Mouse (Mus musculus): ENCODE measurements around the gene Paqr7.
"Not testable (repeated sequence)": the region's sequence is repeated elsewhere in the genome, so short reads cannot be mapped to it uniquely, and the experiment has no call there.

The Paqr7 gene

DNA sequence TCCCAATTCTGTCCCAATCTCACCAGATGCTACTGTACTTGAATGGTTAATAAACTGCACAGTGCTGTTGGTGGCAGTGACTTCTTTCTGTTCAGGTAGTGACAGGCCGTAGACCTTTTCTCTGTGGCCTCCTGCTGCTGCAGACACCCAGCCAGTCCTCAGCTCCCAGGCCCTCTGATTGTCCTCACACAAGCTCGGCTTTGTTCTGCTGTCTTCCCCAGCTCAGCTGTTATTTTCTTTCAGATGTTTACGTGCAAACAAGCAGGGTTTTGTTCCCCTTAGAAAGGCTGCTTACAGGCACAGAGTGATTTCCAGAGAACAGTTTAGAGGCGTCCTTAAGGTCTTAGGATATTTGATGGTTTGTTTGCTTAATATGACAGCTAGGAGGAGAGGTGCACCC lies 22.7 kb upstream of the Paqr7 start:
- no peak for DNase-seq (ENCODE audit: low read depth, low spot score)

DNA sequence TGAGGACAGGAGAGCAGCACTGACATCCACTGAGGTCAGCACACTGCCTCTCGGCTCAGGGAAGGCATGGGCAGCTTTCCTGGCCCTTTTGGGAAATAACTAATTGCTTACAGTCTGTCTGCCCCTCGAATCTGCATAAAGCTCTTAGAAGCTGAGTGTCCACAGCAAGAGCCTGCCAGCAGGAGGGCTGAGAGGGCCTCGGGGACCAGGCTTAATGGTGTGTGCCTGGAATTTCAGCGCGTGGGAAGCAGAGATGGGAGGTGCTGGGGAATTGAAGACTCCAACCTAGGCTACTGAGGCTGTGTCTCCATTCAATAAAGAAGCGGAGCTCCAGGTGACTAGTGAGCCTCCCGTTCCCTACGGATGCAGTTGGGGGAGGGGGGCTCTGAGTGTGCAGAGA lies 22.3 kb upstream of the Paqr7 start:
- DNase-seq (ENCODE audit: low read depth, low spot score), result no peak

- no peak for DNase-seq (ENCODE audit: low read depth, low spot score)
These were observed 19.6 kb upstream of the Paqr7 start for GRCm38 (mm10) chr4:134476899-134477298.

DNA sequence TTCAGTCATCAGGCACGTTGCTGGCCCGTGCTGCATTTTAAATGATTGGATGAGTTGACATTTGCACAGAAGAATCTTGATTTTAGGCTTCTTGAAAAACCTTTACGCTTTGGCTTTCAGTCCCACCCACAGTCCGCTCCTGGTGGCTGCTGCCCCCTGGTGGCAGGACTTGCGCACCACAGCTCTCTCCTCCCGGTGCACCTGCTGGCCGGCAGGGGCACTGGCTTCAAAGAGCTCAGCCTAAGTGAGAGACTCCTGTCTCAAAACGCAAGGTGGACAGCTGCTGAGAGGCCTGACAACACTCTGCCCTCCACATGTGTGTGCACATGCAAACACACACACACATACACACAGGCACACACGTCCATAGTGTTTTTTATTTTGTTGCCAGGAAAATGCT lies 18.5 kb upstream of the Paqr7 start:
- DNase-seq (ENCODE audit: low read depth, low spot score), result peak; percentile 63

GRCm38 (mm10) chr4:134479839-134480238 lies 16.7 kb upstream of the Paqr7 start:
- DNase-seq (ENCODE audit: low read depth, low spot score), result no peak

DNA sequence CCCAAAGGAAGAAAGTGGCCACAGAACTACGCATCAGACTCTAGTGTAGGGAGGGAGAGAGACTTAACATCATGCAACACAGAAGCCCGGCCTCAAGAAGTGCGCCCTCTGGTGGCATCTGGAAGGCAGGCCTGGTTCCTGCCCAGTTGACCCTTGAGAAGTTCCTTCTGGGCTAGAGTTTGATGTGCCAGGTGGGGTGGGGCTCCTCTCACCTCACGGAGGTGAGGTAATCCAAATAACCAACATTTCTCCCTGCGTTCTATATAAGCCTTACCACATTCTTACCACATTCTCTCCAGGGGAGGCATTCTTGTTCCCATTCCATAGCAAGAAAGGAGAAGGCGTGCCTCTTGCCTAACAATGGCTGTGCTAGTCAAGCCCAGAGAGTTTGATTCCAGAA lies 15.6 kb upstream of the Paqr7 start:
- peak; percentile 53 for DNase-seq (ENCODE audit: low read depth, low spot score)

DNA sequence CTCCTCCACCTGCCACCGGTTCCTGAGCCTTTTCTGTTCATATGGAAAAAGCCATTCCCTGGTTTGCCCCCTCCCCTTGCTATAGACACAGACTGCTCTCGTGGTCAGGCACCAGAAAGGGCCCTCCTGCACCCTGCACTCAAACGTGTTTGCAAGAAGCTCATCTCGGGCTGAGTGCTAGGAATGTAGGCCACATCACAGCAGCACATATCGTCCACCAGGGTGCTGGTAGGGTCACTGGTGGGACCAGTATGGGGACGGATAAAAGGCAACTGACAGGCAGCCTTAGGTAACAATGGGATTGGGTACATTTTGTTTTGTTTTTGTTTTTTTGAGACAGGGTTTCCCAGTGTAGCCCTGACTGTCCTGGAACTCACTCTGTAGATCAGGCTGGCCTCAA lies 15.2 kb upstream of the Paqr7 start:
- no peak for DNase-seq (ENCODE audit: low read depth, low spot score)

DNA sequence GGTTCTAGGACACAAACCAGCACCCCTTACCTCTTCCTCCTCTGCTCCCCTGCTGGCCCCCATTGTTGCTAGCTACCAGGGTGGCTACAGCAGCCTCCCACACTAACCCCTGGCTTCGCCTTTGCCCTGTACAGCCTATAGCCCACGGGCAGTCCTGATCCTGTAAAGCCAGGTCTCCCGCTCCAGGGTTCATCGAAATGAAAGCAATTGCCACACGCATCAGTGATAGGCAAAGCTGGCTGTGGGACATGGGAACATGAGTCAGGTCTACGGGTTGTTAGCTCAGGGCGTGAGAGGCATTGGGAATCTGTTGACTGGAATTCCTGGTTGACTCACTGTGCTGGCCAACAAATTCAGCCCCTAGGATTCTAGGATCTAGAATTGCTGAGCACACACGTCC lies 14.1 kb upstream of the Paqr7 start:
- no peak for DNase-seq (ENCODE audit: low read depth, low spot score)

GRCm38 (mm10) chr4:134483078-134483688 lies 13.3 kb upstream of the Paqr7 start:
- no peak for DNase-seq (ENCODE audit: low read depth, low spot score)

DNA sequence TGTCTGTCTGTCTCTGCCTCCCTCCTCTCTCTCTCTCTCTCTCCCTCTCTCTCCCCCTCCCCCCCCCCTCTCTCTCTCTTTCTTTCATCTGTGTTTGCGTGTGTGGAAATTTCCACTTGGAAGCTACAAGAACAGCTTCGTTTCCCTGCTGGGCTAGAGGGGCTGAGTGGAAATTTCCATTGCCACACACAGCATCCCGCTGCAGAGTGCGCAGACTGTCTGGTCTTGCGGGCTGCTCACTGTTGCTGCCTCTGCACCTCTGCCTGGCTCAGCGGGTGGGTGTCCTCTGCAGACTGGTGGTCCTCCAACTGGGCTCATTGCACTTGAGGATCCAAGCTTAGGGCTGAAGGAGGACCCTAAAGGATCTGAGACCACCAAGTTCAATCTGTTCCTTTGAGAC lies 12.8 kb upstream of the Paqr7 start:
- no peak for DNase-seq (ENCODE audit: low read depth, low spot score)

GRCm38 (mm10) chr4:134484231-134484630 lies 12.3 kb upstream of the Paqr7 start:
- DNase-seq (ENCODE audit: low read depth, low spot score), result no peak

DNA sequence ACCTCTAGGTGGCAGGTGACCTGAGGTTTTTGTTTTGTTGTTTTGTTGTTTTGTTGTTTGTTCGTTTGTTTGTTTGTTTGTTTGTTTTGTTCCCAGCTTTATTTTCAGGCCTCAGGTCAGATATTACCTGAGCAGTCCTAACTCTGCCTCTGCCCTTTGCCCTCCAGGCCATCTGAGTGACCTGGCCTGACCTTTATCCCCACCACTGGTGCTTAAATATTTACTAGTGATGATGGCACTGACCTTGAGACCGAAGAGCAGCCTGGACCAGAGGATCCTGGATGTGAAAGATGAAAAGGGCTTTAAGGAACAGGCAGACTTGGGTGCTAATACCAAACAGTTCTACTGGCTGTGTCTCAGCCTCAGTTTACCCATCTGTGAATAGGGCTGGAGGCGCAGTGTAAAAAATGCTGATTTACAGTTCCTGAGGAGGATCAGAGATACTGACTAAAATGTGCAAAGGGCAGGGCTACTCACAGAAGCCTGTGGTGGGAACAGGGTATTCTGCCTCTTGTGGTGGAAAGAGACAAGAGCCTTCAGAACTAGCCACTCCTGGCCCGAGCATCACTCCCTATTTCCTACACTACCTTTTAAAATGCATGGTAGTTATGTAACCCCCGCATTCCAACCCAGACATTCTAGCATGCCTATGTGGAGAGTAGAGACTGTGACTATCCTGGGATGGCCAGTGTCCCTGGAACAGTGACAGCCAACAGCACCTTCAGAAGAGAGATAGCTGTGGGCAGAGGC lies 11.2 kb upstream of the Paqr7 start:
- no peak for DNase-seq (ENCODE audit: low read depth, low spot score)

DNA sequence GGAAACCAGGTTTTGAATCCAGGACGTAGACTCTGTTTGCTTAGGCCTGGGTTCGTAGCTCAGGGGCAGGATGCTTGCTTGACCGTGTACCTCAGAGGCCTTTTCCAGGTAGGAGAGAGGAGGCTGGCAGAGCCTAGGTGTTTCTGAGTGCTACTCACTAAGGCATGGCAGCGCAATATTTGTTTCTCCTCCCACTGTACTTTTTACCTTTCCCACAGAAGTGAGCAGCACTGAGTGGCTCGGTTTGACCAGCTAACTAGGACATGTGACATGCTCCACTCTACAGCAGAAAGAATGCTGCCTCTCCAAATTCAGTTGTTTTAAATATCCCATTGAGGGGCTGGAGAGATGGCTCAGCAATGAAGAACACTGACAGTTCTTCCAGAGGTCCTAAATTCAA lies 8.3 kb upstream of the Paqr7 start:
- DNase-seq (ENCODE audit: low read depth, low spot score), result no peak

- no peak for DNase-seq (ENCODE audit: low read depth, low spot score)
These were observed 6.4 kb upstream of the Paqr7 start for GRCm38 (mm10) chr4:134489986-134490665.

GRCm38 (mm10) chr4:134491716-134492115 lies 4.8 kb upstream of the Paqr7 start:
- no peak for DNase-seq (ENCODE audit: low read depth, low spot score)

- not testable (repeated sequence) for DNase-seq (ENCODE audit: low read depth, low spot score)
These were observed 2.3 kb upstream of the Paqr7 start for GRCm38 (mm10) chr4:134494161-134494560.

DNA sequence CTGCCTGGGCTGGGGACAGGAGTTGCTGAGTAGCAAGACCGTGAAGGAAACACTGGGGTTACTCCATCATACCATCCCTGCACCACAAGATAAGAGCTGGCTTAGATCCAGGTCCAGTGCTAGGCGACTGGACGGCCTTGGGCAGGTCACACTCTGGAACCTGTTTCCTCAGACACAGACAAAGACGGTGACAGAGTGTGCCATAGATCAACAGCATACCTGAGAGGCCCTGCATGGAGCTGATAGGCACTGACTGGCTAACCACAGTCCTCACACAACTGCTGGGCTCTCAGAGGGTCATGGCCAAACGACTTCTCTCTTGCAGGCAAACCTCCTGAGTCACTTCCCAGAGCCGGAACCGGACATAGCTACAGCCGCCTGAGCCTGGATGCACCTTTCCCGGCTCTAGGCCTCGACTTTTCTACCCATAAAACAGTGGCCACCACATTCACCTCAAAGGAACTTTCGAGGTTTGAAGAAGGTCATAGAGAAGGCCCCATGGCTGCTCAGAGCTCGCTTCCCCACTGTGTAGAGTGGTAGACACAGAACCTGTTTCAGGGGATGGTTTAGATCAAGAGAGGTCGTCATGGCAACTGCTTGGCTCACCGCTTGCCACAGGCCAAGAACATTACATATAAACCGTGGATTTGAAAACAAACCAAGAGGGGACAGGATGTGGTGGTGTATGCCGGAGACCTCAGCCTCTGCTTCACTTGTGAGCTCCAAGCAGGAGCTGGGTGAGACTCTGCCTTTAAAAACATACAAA lies 1.5 kb upstream of the Paqr7 start:
- DNase-seq (ENCODE audit: low read depth, low spot score), result no peak

GRCm38 (mm10) chr4:134495546-134495923 lies 962 bp upstream of the Paqr7 start:
- no peak for DNase-seq (ENCODE audit: low read depth, low spot score)

GRCm38 (mm10) chr4:134497223-134497622 lies 726 bp downstream of the Paqr7 start:
- no peak for DNase-seq (ENCODE audit: low read depth, low spot score)

DNA sequence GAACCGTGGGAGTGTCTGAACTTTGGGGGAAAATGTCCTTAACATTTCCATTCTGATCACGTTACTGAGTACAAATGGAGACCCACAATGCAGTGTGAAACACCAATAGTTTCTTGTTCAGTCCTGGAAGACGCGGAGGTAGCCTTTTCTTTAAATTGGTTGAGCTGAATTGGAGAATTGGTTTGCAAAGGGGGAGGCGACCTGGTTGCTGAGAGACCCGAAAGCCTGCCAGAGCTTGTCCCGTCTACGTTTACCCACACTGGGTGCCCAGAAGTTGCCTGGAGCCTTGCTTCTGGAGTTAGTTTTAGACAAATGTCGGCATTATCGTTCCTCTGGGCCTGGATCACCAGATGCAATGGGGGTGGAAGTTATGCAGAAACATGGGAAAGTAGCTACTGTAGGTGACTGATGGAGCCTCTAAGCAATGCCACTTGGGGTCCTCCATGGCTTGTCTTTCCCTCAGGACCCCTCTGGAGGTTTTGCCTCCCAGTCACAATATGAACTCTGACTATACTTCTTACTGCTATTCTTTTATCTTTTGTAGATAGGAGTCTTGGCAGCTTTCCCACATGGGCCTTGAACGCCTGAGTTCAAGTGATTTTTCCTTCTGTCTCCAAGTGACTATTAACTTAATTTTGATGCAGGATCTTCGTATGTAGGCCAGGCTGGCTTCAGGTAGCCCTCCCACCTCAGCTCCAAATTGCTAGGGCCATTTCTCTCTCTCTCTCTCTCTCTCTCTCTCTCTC lies 1.7 kb downstream of the Paqr7 start:
- DNase-seq (ENCODE audit: low read depth, low spot score), result no peak

DNA sequence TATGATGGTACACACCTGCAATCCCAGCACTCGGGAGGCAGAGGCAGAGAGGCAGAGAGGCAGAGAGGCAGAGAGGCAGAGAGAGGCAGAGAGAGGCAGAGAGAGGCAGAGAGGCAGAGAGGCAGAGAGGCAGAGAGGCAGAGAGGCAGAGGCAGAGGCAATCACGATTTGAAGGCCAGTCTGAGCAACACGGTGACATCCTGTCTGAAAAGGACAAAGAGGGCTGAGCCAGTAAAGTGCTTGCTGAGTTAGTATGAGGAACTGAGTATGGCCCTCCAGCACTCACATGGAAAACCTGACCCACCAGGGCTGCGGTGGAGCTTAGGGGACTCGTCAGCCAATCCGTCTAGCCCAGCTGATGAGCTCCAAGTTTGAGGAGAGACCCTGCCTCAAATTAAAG lies 2.5 kb downstream of the Paqr7 start:
- not testable (repeated sequence) for DNase-seq (ENCODE audit: low read depth, low spot score)

- no peak for DNase-seq (ENCODE audit: low read depth, low spot score)
These were observed 4.6 kb downstream of the Paqr7 start for GRCm38 (mm10) chr4:134501095-134501494.
